Mouse (Mus musculus): ENCODE measurements at regions not wholly inside any gene's neighbourhood (a gene's known extent, or its start where the extent isn't known, plus 50 kb on each side); places are given as distances from the start of the nearest gene placed in this dataset.

GRCm38 (mm10) chr17:47976061-47976998 lies 51.9 kb upstream of the Foxp4 start:
- TF ChIP-seq CTCF (IDR thresholded peaks at IDR 0.05): no peak
- TF ChIP-seq EP300 (IDR thresholded peaks at IDR 0.05): no peak
